Mouse (Mus musculus): ENCODE measurements around the gene En1.

DNA sequence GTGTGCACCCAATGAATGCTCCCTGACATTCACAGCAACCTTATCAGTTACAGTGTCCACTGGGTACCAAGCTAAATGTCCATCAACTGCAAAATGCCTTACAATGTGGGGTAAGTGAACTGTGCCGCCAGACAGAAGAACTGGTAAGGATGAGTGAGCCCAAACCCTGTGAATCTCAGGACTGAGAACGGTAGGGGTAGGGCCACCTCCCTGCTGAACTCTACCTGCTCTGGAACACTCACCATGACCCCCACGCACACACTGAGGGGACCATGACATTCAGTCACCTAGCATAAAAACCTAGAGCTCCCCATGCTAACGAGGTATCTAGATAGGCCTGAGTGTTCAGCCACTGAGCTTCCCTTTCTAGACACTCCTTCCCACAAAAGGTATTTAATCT, 20.9 kb upstream of the En1 start:
- TF ChIP-seq EP300 (IDR thresholded peaks at IDR 0.05; ENCODE audit: low read depth), result no peak
- TF ChIP-seq CTCF (IDR thresholded peaks at IDR 0.05; ENCODE audit: low read depth), result no peak

Data from heart, postnatal 0 days (tissue).